Mouse (Mus musculus) urinary bladder, postnatal 14 days (tissue): ENCODE measurements at regions not wholly inside any gene's neighbourhood (a gene's known extent, or its start where the extent isn't known, plus 50 kb on each side); places are given as distances from the start of the nearest gene placed in this dataset.
"Not testable (repeated sequence)": the region's sequence is repeated elsewhere in the genome, so short reads cannot be mapped to it uniquely, and the experiment has no call there.

Experiments used
- DNase-seq: peaks from one replicate; pipeline ENCODE4 v3.0.0; 2021; ENCODE audit warnings: low spot score

- no peak for DNase-seq
These were observed 212.1 kb downstream of the Adgrg6 start for GRCm38 (mm10) chr10:14333344-14333743.

- no peak for DNase-seq
These were observed 212.8 kb downstream of the Adgrg6 start for GRCm38 (mm10) chr10:14332688-14333117.

GRCm38 (mm10) chr10:14328846-14329245 is 216.6 kb downstream of the Adgrg6 start:
- no peak for DNase-seq

- DNase-seq, result no peak
These were observed 219.2 kb downstream of the Adgrg6 start for GRCm38 (mm10) chr10:14326229-14326628.

GRCm38 (mm10) chr10:14321503-14321902 is 224.0 kb downstream of the Adgrg6 start:
- DNase-seq, result peak; percentile 80

GRCm38 (mm10) chr10:14315232-14315631 is 230.2 kb downstream of the Adgrg6 start:
- no peak for DNase-seq

GRCm38 (mm10) chr10:14314607-14315006 is 230.9 kb downstream of the Adgrg6 start:
- no peak for DNase-seq

- no peak for DNase-seq
These were observed 231.4 kb downstream of the Adgrg6 start for GRCm38 (mm10) chr10:14314004-14314581.

GRCm38 (mm10) chr10:14312959-14313358 is 232.5 kb downstream of the Adgrg6 start:
- no peak for DNase-seq

GRCm38 (mm10) chr10:14311962-14312361 is 233.5 kb downstream of the Adgrg6 start:
- no peak for DNase-seq

- DNase-seq, result no peak
These were observed 238.6 kb downstream of the Adgrg6 start for GRCm38 (mm10) chr10:14306811-14307210.

GRCm38 (mm10) chr10:14303476-14303875 is 242.0 kb downstream of the Adgrg6 start:
- no peak for DNase-seq

- no peak for DNase-seq
These were observed 249.3 kb downstream of the Adgrg6 start for GRCm38 (mm10) chr10:14296147-14296546.

GRCm38 (mm10) chr10:14292701-14293100 is 252.8 kb downstream of the Adgrg6 start:
- DNase-seq, result not testable (repeated sequence)

- no peak for DNase-seq
These were observed 257.9 kb downstream of the Adgrg6 start for GRCm38 (mm10) chr10:14287551-14287950.

- DNase-seq, result no peak
These were observed 268.8 kb downstream of the Adgrg6 start for GRCm38 (mm10) chr10:14276631-14277030.

GRCm38 (mm10) chr10:14275477-14275876 is 270.0 kb downstream of the Adgrg6 start:
- no peak for DNase-seq

- no peak for DNase-seq
These were observed 275.5 kb downstream of the Adgrg6 start for GRCm38 (mm10) chr10:14270008-14270407.

GRCm38 (mm10) chr10:14267641-14268040 is 277.8 kb downstream of the Adgrg6 start:
- DNase-seq, result no peak

GRCm38 (mm10) chr10:14239670-14240069 is 273.8 kb downstream of the Hivep2 start:
- no peak for DNase-seq

- no peak for DNase-seq
These were observed 269.2 kb downstream of the Hivep2 start for GRCm38 (mm10) chr10:14234896-14235604.

- no peak for DNase-seq
These were observed 268.2 kb downstream of the Hivep2 start for GRCm38 (mm10) chr10:14234005-14234602.

- no peak for DNase-seq
These were observed 267.5 kb downstream of the Hivep2 start for GRCm38 (mm10) chr10:14233335-14233734.
